Mouse (Mus musculus) midbrain, embryonic 15.5 days (tissue): ENCODE data around the gene Spryd3. TPM values are rescaled to one million over a fixed set of nuclear protein-coding genes. Genes with fewer than 3 reads are reported as not detected.

Source experiments
- ATAC-seq: fragments of 200-750 bp; cut with Nextera tagmentation; replicated peaks from 2 replicates; pipeline ENCODE4 v1.8.0; 2017; ENCODE audit warnings: moderate TSS enrichment
- H3K27ac ChIP-seq: fragments of 300-500 bp; sonication (generic); 2 replicates; pipeline ENCODE4 v1.5.1; 2015; ENCODE audit warnings: mild to moderate bottlenecking, inconsistent platforms
- H3K27me3 ChIP-seq: fragments of 300-500 bp; sonication (generic); replicated peaks from 2 replicates; pipeline ENCODE4 v1.6.1; 2015; ENCODE audit warnings: inconsistent platforms
- H3K36me3 ChIP-seq: fragments of 300-500 bp; sonication (generic); replicated peaks from 2 replicates; pipeline ENCODE4 v1.6.1; 2015; ENCODE audit warnings: inconsistent platforms
- H3K4me1 ChIP-seq: fragments of 300-500 bp; sonication (generic); 2 replicates; pipeline ENCODE4 v1.6.1; 2015; ENCODE audit warnings: inconsistent platforms
- H3K4me2 ChIP-seq: fragments of 300-500 bp; sonication (generic); 2 replicates; pipeline ENCODE4 v1.6.1; 2015; ENCODE audit warnings: inconsistent platforms, mild to moderate bottlenecking, moderate library complexity
- H3K4me3 ChIP-seq: fragments of 300-500 bp; sonication (generic); 2 replicates; pipeline ENCODE4 v1.5.1; 2015; ENCODE audit warnings: mild to moderate bottlenecking, inconsistent platforms
- H3K9ac ChIP-seq: fragments of 300-500 bp; sonication (generic); 2 replicates; pipeline ENCODE4 v1.6.1; 2015; ENCODE audit warnings: mild to moderate bottlenecking, inconsistent platforms
- H3K9me3 ChIP-seq: fragments of 300-500 bp; sonication (generic); 2 replicates; pipeline ENCODE4 v1.6.1; 2016; ENCODE audit warnings: inconsistent platforms
- WGBS: fragments of 180-500 bp; shearing (Covaris S2); methylation state at CpG from one replicate; pipeline ENCODE4 v1.1.7; 2015; ENCODE audit warnings: mixed read lengths; 5-methylcytosine and 5-hydroxymethylcytosine counted together
- polyA plus RNA-seq: library from polyadenylated mRNA; unstranded; fragments of >200 nt; fragmentation: Nextera tagmentation; extraction: Ambion mirVana; gene quantifications from 2 replicates; pipeline ENCODE4 v1.2.1, GENCODE M21; 2015

The Spryd3 gene
- polyA plus RNA-seq, 1 experiment from 2014 or later: 80.2 TPM

DNA sequence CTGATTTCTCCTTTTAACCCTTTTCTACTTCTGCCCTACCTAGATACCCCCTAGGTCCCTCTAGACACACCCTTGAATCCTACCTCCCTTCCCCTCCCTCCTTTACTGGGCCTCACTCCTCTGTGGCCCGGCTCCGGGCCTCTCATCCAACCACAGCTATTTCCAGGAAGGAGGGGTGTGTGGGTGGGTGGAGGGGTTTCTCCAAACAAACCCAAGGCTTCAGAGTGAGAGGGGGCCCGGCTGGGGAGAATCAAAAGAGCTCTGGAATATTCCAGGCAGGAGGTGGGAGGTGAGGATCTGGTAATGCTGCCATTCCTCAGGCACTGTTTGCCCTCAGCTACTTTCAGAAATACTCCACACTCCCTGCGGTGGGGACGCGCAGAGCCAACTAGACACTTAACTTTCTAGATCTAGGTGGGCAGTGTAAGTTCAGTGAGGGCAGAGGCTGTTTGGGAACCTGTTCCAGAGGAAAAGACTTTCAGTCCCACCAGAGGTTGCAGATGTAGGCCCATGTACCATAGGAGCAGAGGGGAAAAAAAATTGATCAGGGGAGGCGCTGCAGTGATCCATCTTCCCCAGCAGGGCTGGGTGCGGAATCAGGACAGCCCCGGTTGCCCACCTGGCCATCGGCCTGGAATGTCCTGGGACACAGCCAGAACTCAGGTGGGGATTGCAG lies 34.9 kb downstream of the Spryd3 start:
- Histone ChIP-seq H3K27ac (0 out of 2 replicates have a peak overlapping the region, but pooled peaks have one; percentile 22), H3K36me3 (peaks cover 10% of the 10 kb centered on the region; the same call in 1 of the 2 replicates), H3K27me3 (peaks cover 26% of the 10 kb centered on the region), H3K4me2 (peak overlapping the region; percentile 81), H3K4me3 (peak overlapping the region; percentile 49), H3K9ac (no peak overlapping the region), H3K9me3 (no peaks in the 10 kb centered on the region), H3K4me1 (peaks cover 41% of the 10 kb centered on the region)
- 30% methylated on average over 10 of the region's 10 CpGs for WGBS
- no peak for ATAC-seq

DNA sequence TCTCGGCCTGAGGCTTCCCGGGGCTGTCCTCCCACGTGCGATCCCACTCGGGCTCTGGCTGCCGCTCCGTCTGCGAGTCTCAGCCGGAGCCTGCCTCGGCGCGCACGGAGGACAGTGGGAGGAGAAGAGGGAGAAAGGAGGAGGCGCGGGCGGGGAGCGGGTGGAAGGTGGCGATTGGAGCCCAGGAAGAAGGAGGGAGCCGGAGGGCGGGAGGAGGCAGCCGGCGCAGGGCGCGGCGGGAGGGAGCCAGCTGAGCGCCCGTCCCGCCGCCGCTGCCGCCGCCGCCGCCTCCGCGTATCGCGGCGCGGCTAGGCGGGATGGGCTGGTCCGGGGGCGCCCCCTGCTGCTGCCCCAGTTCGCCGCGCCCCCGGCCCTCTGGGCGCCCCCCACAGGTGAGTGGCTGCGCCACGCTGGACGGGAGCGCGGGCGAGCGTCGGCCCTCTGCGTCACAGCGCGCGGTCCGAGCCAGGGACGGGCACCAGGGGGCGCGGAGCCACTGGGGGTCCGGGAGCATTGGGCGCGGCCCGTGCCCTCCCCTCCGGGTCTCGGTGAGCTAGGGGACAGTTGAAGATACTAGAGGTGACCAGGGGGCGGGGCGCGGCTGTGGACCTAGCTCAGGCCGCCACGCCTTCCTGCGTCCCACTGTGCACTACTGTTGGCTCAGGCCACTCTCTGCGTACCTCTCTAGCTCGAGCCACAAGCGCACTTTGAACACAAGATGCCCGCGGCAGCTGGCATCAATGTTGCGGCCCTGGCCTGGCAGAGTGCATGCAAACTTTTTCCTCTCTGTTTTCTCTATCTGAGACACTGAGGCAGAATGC lies 35.7 kb downstream of the Spryd3 start, which contains the start of gene Tns2:
Tns2 (plus strand) TSS at position 253 of the 821 bp plus-strand sequence.
- H3K4me1 ChIP-seq: peaks cover 41% of the 10 kb centered on the region
- peaks cover 18% of the 10 kb centered on the region for H3K27me3 ChIP-seq
- peak within 1 kb of the TSS; percentile 81 for H3K4me2 ChIP-seq
- H3K9me3 ChIP-seq: no peaks in the 10 kb centered on the region
- H3K36me3 ChIP-seq: peaks cover 18% of the 10 kb centered on the region; the same call in 1 of the 2 replicates
- under 1% methylated on average over 62 of the region's 82 CpGs for WGBS
- H3K27ac ChIP-seq: 0 out of 2 replicates have a peak within 1 kb of the TSS, but pooled peaks have one; percentile 22
- H3K4me3 ChIP-seq: peak within 1 kb of the TSS; percentile 49
- peak within 1 kb of the TSS; percentile 52 for H3K9ac ChIP-seq
- peak; percentile 50 for ATAC-seq

DNA sequence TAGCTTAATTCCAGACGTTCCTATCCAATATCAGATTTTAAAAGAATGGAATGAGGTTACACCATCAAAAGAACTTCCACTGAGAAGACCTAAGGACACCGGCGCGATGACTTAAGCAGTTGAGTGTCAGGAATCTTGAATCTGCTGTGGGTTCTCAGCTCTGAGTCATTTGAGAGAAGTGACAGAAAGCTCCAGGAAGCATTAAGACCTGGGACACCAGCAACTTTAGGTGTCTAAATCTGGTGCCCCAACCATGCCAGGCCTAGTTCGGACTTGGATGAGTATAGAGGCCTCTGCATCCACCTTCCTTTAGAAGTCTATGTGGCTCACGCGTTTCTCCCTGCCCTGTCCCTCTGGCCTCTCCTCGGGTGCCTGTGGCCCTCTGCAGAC lies 36.3 kb downstream of the Spryd3 start:
- Histone ChIP-seq H3K9ac (peak overlapping the region; percentile 52), H3K4me2 (peak overlapping the region; percentile 81), H3K27me3 (peaks cover 13% of the 10 kb centered on the region; the same call in 1 of the 2 replicates), H3K9me3 (no peaks in the 10 kb centered on the region), H3K36me3 (peaks cover 24% of the 10 kb centered on the region), H3K4me1 (peaks cover 41% of the 10 kb centered on the region), H3K4me3 (peak overlapping the region; percentile 49), H3K27ac (0 out of 2 replicates have a peak overlapping the region, but pooled peaks have one; percentile 21)
- WGBS: 21% methylated on average over 8 of the region's 8 CpGs
- no peak for ATAC-seq

DNA sequence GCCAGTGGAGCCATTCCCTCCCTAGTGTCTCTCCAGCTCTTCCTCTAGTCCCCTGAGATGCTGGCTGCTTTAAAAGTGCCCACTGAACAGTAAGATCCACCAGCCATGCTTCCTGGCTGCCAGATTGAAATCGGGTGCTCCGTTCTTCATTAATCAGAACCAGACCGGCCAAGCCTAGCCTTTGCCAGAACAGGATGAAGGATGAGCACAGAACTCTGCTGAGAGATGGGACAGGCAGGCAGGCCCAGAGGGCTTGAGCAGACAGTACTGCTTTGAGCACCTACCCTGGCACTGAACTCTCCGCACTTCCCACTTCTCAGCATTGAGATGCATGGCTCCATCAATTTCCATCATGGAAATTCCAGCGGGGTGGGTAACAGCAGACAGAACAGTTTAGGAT lies 36.8 kb downstream of the Spryd3 start:
- WGBS: 54% methylated on average over 5 of the region's 5 CpGs
- Histone ChIP-seq H3K4me2 (0 out of 2 replicates have a peak overlapping the region, but pooled peaks have one; percentile 81), H3K9me3 (no peaks in the 10 kb centered on the region), H3K4me3 (no peak overlapping the region), H3K36me3 (peaks cover 29% of the 10 kb centered on the region), H3K4me1 (peaks cover 41% of the 10 kb centered on the region), H3K27ac (no peak overlapping the region), H3K27me3 (peaks cover 11% of the 10 kb centered on the region; the same call in 1 of the 2 replicates), H3K9ac (no peak overlapping the region)
- no peak for ATAC-seq

DNA sequence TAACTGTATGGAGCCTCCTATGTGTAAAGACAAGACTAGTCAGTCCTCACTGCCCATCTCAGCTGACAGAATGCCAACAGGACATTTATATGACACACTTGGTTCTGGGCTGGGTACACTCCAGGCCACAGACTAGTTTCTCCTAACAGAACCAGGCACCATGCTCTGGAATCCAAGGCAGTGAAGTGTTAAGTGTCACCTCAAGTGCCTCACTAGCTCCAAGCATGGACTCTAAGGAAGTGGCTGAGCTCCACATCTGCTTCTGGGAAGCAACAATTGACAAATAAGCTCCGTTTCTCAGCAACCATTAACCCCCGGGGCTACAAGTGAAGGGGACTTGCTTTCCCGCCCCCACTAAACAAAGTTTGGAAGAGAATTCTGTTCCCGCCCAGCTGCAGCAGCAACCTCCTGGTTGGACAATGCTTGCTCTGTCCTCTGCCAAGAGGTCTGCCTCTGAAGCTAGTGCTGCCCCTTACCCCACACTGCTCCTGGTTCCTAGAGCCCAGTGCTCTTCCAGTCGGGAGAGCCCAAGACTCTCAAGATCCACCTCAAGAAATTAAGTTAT lies 38.0 kb downstream of the Spryd3 start:
- Histone ChIP-seq H3K9me3 (no peaks in the 10 kb centered on the region), H3K9ac (no peak overlapping the region), H3K27me3 (peaks cover 10% of the 10 kb centered on the region; the same call in 1 of the 2 replicates), H3K4me2 (no peak overlapping the region), H3K4me3 (no peak overlapping the region), H3K4me1 (peaks cover 31% of the 10 kb centered on the region), H3K27ac (no peak overlapping the region), H3K36me3 (peaks cover 41% of the 10 kb centered on the region)
- ATAC-seq: no peak
- WGBS: 33% methylated on average over 5 of the region's 5 CpGs

DNA sequence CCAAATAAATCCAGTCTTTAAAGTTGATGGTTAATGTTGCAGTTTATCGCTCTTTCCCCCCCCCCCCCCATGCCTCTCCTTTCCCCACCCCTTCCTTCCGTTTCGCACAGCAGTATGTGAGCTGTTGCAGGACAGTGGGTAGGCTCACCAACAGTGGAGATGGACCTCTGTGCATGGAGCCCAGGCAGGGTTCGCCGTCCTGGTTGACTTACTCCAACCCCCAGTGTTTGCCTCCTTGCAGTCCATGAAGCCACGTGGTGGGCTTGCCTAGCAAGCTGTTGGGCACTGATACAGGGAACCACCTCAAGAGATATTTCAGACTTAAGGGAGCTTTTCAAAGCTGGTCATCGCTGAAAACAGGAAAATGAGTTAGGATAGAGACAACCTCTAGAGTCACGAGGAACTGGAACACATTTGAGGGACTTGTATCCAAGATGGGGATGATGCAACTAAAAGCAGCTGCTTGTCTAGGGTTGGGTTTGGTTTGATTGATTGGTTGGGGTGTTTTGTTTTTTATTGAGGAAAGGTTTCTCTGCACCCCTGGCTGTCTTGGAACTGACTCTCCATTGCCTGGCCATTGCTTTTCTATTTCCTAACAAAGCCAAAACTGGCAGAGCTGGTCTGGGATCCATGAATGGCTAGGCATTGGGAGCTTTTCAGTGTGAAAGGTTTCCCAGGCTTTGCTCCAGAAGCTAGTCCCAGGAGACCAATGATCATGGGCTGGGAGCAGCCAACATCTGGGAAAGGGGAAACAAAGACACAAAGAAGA lies 38.7 kb downstream of the Spryd3 start:
- Histone ChIP-seq H3K4me2 (no peak overlapping the region), H3K9ac (no peak overlapping the region), H3K4me3 (no peak overlapping the region), H3K27me3 (peaks cover 7% of the 10 kb centered on the region; the same call in 1 of the 2 replicates), H3K4me1 (peaks cover 28% of the 10 kb centered on the region), H3K27ac (no peak overlapping the region), H3K9me3 (no peaks in the 10 kb centered on the region), H3K36me3 (peaks cover 48% of the 10 kb centered on the region)
- 79% methylated on average over 8 of the region's 8 CpGs for WGBS
- no peak for ATAC-seq

DNA sequence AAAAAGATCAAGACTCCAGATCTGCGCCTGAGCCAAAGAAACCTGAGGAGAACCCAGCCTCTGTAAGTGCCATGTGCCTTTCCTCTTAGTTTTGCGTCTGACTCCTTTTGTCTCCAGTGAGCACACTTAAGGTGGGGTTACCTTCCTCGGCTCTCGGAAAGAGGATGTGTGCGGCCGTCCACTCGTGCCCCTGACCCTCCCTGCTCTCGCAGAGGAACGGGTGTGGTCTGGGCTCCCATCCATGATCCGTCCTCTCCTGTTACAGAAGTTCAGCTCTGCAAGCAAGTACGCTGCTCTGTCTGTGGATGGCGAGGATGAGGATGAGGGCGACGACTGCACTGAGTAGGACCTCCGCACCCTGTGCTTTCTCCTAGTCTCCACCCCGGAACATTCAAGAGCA lies 41.0 kb downstream of the Spryd3 start:
- 0 out of 2 replicates have a peak, but pooled peaks cover 2% of the 10 kb centered on the region for H3K27me3 ChIP-seq
- H3K9ac ChIP-seq: no peak overlapping the region
- no peak for ATAC-seq
- no peak overlapping the region for H3K27ac ChIP-seq
- H3K4me1 ChIP-seq: peaks cover 8% of the 10 kb centered on the region
- peaks cover 70% of the 10 kb centered on the region for H3K36me3 ChIP-seq
- H3K9me3 ChIP-seq: no peaks in the 10 kb centered on the region
- H3K4me3 ChIP-seq: no peak overlapping the region
- H3K4me2 ChIP-seq: no peak overlapping the region
- 88% methylated on average over 16 of the region's 16 CpGs for WGBS

DNA sequence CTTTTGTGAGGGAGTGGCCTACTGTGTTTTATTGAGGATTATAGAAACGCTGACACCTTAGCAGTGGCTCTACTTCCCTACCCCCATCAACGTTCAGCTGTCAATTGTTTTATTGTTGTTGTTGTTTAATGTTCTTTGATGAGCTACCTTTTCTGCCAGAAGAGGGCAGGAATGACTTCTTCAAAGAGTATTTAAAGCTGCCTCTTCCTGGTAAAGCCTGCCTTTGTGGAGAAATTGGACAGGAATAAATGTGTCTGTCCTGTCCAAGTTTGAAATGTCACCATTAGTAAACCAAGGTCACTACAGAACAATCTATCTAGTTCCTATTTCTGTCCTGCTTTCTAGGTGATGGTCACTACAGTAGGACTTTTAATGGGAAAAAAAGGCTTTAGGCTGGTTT lies 41.9 kb downstream of the Spryd3 start:
- Histone ChIP-seq H3K9me3 (no peaks in the 10 kb centered on the region), H3K4me1 (peaks cover under 1% of the 10 kb centered on the region; the same call in 1 of the 2 replicates), H3K27me3 (no peaks in the 10 kb centered on the region), H3K4me3 (no peak overlapping the region), H3K4me2 (no peak overlapping the region), H3K9ac (no peak overlapping the region), H3K36me3 (peaks cover 77% of the 10 kb centered on the region), H3K27ac (no peak overlapping the region)
- 81% methylated on average over 2 of the region's 2 CpGs for WGBS
- no peak for ATAC-seq

DNA sequence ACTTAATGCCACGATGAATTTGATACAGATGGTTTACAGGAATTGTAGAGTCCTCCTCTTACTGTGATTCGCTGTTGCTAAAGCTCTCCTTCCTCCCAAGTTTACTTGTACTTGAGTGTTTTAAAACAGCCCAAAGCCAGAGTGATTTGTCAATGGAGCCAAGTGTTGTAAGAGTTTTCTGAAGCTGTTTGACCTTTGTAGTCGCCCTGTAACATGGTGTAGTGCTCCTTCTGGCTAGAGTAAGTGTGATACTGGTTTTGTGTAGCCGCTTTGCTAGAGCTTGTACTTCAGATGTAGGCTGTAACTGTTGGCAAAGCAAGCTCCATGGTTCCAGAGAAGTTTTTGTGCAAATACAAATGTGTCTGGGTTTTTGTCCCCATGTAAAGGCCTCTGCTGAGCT lies 43.8 kb downstream of the Spryd3 start:
- Histone ChIP-seq H3K9me3 (no peaks in the 10 kb centered on the region), H3K36me3 (peaks cover 84% of the 10 kb centered on the region), H3K4me3 (no peak overlapping the region), H3K4me2 (no peak overlapping the region), H3K27me3 (no peaks in the 10 kb centered on the region), H3K27ac (no peak overlapping the region), H3K9ac (no peak overlapping the region), H3K4me1 (no peaks in the 10 kb centered on the region)
- WGBS: 87% methylated on average over 4 of the region's 4 CpGs
- ATAC-seq: no peak

DNA sequence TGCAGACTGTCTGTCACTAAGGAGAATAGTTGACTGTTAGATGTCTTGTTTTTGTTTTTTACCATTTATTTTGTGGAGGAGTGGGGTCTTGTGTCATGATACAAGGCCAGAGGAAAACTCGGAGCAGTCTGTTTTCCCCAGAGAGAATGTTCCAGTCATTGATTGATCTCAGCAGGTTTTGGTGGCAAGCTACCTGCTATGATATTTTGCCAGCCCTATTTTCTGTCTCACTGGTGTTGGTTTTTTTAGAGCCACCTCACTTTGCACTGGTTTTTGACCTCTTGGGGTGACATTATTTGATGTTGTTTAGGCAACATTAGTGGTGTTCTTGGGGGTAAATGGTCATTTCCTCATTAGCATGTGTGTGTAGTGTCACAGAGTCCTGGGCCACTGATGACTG lies 44.3 kb downstream of the Spryd3 start:
- Histone ChIP-seq H3K9ac (no peak overlapping the region), H3K27me3 (no peaks in the 10 kb centered on the region), H3K4me1 (no peaks in the 10 kb centered on the region), H3K27ac (no peak overlapping the region), H3K9me3 (no peaks in the 10 kb centered on the region), H3K36me3 (peaks cover 89% of the 10 kb centered on the region), H3K4me2 (no peak overlapping the region), H3K4me3 (no peak overlapping the region)
- ATAC-seq: no peak
- WGBS: 84% methylated on average over 1 of the region's 1 CpGs

DNA sequence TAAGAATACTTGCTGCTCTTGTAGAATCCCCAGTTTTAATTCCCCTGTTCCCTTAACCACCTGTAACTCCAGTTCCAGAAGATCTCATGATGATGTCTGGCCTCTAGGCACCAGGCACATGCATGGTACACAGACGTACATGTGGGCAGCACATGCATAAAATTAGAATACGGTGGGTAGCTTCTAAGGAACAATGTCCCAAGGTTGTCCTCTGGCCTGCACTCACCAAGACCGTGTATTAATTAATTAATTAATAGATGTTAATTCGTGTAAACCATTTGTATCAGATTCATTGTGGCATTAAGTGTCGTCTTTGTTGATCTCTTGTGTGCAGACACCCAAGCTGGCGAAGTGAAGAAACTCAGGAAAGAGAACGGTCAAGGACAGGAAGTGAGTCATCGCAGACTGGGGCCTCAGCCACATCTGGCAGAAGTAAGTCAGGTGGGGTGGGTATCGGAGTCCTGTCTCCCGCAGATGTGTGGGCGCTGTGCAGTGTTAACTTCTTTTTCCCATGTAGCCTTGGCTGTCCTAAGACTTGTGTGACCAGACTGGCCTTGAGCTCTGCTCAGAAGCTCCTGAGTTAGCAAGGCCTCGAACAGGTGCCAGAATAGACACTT lies 44.9 kb downstream of the Spryd3 start:
- H3K4me2 ChIP-seq: no peak overlapping the region
- H3K4me3 ChIP-seq: no peak overlapping the region
- H3K9me3 ChIP-seq: no peaks in the 10 kb centered on the region
- H3K4me1 ChIP-seq: no peaks in the 10 kb centered on the region
- no peak overlapping the region for H3K27ac ChIP-seq
- H3K27me3 ChIP-seq: no peaks in the 10 kb centered on the region
- H3K9ac ChIP-seq: no peak overlapping the region
- 93% methylated on average over 12 of the region's 12 CpGs for WGBS
- H3K36me3 ChIP-seq: peaks cover 93% of the 10 kb centered on the region
- no peak for ATAC-seq
